Mouse (Mus musculus) urinary bladder, postnatal 25 days (tissue): ENCODE data around the gene Runx2.

Experiments used
- DNase-seq: peaks from one replicate; pipeline ENCODE4 v3.0.0; 2022; ENCODE audit warnings: low spot score

Runx2 gene

DNA sequence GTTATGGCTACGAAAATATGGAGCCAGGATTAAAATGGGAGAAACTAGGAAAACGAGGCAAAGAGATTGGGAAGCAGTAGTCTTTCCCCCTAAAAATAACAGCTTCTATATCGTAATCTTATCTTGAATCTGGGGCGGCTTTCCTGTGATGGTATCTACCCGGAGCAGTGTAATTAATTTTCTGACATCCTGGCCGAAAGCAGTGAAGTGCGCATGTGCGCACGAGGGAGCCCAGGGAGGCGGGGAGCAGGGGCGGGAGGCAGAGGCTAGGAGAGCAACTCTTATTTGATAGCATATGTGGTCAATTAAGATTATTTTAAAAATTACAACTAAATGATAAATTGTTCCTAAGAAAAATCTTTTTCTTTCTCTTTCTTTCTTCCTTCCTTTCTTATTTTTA, 195.9 kb downstream of the Runx2 start:
- DNase-seq = peak; percentile 35

DNA sequence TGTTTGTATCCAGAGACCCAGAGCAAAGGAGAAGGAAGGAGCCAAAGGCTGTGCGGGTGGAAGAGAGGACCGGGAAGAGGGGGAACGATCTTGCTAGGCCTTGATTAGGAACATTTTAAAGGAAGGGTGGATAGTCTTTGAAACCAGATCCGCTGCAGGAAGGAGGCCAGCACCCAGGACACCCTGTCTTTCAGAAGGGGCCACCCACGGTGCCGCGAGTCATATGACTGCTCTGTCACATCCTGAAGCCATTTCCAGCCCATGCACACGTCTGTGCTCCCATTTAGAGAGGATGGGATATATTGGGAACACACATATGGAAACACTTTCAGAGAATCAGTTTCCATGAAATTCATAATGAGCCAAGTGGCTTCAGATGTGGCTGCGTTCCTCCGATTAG, 196.4 kb downstream of the Runx2 start:
- DNase-seq = peak; percentile 24

DNA sequence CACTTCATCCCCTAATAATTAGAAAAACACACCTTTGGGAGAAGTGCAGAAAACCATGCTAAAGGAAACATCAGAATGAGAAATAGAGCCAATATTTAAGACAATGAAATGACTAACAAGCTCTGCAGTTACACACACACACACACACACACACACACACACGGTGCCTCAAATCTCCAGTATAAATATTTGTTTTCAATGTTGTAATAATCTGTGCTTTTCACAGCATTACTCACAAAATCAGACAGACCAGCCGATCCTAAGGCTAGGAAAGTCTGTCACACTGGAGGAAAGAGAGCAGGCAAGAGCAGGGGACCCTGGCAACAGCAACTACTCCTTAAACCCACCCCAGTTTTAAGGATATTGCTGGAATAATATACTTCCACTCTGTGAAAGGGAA, 196.9 kb downstream of the Runx2 start:
- peak; percentile 28 for DNase-seq

DNA sequence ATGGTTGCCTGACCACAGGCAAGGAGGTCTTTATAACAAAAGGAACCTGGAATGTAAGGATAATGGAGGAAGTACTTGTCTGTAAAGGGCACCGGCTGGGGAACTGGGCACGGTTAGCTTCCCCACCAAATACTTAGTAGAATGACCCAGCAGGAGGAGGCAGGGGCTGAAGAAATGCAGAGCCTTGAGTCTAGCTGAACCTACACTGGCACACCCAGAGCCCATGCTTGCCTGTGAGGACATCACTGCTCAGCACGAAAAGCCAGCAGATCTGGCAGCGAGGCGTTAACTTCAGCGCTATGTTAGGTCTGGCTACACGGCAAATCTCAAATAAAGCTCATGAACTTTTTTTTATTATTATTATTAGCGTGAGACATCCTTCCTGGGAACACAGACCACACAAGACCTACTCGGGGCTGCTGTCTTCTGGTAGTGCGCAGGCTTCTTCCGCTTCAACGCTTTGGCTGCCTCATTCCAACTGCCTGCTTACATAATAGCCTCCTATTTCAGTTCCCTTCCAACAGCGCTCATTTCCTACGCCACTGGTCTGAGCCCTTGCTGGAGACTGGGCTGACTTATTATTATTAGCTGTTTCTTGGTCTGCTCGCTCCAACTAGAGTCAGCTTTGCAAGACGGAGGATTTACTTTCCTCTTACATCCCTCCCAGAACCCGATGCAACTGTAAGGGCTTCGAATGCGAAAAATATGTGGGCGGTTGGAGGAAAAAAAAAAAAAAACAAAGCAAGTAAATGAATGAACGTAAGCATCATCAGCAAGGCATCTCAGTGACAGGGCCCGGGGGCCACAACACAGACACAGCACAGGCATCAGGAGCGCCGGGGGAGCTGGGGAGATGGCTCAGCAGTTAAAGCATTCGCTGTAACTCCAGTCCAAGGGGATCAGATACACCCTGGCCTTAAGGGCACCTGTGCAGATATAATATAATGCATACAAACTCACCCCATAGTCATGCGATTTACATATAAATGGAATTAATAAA, 200.6 kb downstream of the Runx2 start:
- no peak for DNase-seq

DNA sequence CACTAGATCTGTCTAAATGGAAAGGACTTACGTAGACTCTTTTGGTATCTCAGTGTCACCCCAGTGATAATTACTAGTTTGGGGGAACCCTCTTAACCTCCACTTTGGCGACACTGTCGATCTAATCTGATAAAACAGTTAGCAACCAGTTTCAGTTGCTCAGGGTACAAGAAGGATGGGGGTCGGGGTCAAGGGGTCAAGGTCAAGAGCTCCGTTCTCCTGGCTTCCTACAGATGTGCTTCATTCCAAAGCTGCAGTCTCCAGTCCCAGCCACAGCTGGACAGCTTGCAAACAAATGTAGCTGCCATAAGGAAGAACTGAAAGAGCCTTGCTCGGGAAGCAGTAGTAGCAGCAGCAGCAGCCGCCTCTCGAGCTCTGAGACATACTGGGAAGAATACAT, 202.0 kb downstream of the Runx2 start:
- DNase-seq = no peak

DNA sequence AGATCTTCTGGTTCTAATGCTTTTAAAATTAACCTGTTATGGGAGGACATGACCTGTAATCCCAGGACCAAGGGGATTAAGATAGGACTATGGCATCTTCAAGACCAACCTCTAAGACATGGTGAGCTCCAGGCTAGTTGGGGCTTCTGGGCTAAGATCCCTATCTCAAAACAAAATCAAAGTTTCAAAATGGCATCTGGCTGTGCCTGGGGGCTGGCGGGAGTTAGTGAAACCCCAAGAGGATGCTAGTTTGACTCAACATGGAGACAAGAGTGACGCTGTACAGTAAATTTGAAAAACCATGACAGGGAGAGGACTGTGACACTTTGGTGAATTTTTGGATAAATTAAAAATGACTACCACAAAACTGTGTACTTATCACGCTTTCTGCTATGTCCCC, 202.6 kb downstream of the Runx2 start:
- DNase-seq = no peak

DNA sequence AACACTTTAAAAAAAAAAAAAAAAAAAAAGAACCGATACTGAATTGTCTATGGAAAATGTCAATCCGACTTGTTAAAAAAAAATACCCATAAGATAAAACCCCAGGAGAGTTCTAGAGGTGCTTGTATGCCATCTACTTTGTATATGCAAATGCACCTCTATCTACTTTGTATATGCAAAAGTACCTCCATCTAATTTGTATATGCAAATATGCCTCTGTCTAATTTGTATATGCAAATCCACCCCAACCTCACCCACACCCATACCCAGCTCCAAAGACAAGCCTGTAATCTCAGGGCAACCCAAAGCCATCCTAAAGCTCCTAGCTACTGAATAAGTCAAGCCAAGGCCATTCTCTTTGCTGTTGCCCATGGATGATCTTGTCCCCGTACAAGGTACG, 203.1 kb downstream of the Runx2 start:
- DNase-seq = no peak

DNA sequence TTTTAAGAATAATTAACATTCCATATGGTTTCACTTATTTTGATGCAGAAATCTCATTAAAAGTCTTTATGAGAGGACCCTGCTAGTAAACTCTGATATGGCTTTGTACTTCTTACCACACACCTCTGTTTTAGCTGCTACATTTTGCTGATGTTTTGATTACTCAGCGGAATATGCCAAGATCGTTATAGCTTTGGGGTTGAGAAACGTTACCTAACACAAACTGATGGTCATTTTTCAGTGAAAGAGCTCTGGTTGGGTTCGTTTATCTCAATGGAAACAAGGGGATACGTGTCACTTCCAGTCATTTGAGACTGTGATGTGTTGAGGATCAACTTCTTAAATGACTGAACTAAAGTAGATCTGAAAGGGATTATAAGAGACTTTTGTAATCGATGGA, 203.8 kb downstream of the Runx2 start:
- no peak for DNase-seq

DNA sequence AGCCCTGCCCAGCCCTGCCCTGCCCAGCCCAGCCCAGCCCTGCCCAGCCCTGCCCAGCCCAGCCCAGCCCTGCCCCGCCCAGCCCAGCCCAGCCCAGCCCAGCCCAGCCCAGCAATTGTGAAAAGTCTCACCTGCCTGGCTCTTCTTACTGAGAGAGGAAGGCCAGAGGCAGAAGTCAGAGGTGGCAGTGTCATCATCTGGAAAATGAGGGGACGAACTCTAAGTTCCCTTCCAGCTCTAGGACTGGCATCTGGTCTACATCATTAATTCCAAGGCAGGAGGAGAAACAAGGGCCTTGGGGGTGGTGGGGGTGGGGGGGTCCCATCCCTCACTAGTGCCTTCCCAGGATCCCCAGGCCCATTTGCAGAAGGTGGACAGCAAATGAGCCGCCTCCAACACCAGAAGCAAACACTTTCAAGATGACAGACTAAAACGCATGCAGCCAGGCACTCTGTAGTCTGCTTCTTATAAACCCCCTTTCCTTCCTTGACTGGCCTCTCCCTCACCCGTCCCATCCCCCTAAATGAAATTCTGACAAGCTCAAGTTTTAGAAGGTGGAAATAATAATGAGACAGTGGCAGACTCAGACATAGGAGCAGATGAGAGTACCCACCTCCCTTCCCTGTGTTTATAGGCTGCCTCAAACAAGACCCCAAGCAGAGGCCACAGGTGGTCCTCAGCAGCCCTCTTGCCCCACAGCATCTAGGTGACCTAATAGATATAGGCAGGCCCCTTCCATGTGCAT, 204.5 kb downstream of the Runx2 start:
- DNase-seq = no peak

DNA sequence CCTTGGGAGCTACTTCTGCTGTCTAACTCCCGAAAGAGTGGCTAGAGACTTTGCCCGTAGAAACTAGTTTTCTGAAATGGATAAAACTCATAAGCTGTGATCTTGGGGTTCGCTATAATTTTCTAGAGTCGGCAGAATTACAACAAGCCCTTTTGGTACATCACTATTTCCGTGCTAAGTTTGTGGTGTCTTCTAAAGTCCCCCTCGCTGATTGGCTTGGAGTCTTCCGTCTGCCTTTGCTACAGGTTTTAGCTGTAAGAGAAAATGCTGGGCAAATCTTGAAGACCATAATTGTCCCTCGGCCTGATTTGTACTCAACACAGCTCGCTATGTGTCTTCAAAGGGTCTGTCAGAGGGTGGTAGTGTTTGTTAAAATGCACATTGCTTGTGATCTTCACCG, 205.2 kb downstream of the Runx2 start:
- no peak for DNase-seq

DNA sequence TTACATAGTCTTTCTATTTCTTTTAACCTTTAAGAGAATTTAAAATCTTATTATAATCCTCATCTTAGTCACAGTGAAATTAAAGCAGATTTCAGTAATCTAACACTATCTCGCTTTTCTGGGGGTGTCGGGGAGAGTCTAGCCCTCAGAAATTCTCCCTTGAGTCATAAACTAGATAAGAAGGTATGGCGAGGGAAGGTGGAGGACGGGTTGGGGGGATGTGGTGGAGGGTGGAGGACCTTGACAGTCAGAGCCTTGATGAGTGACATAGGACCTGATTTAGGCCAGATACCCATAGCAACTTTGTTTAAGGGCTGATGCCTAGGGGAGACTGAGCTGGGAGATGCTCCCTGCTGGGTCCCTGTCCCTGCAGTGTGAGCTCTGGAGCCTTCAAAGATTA, 205.7 kb downstream of the Runx2 start:
- no peak for DNase-seq

DNA sequence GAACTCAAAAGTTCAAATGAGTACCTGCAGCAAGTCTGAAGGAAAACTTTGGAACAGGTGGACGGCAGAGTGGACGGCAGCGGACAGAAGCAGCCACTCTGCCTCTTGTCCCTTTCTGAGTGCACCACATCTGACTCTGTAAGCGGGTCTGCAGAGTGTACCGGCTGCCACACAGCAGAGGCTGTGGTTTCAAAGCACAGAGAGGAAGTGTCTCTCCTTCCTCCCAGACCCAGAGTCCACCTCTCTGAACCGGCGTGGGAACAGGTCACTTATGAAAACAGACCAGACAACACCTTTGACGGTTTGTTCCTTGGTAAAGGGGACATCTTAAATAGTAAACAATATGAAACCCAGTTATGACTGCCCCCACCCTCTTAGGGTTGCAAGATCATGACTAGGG, 207.2 kb downstream of the Runx2 start:
- DNase-seq = no peak

DNA sequence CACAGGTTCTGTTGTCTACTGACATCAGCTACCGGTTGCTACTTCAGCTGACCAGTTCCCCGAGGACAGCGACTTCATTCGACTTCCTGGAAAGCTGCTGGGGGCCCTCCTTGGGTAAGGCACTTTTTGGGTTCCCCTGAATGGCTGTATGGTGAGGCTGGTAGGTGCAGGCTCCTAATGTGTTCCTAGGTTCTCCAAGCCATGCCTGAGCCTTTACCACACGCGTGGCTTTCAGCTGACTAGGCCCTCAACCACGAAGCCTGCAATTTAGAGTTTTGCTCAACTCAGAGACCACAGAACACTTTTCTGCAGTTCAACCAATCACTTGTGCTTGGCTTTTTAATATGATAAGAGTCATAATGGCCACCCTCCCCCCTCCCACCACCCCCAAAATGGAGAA, 208.4 kb downstream of the Runx2 start:
- no peak for DNase-seq

DNA sequence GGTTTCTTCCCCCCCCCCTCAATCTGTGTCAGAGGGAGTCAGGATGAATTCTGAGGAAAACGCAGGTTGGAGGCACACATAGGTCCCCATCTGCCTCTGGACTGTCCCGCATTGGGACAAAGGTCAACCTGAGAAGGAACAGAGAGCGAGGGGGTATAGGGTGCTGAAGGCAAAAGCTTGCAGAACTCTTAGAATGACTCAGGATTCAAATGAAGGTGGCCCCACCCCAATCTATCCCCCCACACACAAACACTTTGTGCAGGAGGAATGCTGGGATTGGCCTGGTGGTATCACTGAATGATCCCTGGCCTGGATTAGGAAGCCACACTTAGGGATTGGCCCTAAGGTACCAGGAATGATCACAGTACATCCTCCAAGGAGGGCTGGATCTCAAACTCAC, 208.8 kb downstream of the Runx2 start:
- no peak for DNase-seq

DNA sequence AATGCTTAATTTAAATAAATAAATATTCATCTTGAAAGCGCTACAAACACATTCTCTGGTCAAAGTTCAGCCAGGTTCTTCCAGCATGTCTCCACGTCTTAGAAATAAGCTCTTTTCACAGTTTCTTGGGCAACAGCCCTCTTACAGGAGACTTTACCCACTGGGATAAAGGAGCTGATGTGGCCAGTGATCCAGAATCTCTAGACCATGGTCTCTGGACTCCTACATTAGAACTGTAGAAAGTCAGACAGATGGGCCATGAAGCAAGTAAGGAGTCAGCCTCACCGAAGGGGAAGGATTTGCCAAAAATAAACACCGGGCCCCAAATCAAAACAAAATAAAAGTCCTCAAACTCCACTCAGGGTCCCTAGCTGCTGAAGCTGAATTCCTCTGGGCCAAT, 211.4 kb downstream of the Runx2 start:
- DNase-seq = no peak

DNA sequence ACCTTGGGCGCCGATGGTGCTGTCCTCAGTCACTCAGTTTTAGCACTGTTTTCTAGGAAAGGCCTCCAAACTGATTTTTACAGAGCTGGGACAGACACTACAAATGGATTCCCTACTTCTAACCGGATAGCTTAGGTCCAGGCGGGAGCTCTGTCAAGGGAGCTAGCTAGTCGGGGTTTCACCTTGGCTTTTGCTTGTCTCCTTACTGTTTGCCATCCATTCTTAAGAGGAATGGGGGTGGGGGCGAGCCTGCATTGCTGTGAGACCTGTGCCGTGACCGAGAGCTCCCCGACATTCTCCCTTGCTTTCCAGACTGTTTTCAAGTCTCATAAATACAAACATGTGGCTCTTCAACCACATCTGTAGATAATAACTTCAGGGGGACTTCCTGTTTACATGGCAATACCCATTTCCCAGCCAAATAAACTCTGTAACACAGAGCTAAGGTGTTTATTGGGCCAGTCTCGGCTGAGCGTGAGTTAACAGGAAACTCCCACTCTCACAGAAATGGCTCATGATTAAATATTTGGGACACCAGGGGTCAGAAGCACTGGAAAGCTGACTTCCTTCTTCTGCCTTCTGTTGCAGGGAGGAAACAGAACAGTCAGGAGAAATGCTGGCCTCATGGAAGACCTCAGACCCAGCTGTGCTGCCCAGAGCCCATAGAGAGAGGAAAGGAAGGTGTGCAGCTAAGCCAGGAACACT, 213.1 kb downstream of the Runx2 start:
- no peak for DNase-seq

DNA sequence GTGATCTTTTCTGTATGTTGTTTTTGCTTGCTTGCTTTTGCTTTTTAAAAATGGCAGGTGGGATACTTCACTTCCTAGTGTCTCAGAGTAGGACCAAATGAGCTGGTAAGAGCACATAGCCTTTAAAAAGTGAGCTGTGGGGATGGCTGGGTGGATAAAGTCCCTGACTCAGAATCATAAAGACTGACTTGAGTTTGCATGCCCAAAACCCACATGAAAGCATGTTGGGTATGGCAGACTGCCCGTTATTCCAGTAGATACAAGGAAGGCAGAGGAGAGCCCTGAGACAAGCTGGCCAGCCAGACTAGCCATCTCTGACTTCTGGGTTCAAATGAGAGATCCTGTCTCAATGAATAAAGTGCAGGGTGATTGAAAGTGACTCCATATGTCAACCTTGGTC, 214.7 kb downstream of the Runx2 start:
- DNase-seq = no peak

DNA sequence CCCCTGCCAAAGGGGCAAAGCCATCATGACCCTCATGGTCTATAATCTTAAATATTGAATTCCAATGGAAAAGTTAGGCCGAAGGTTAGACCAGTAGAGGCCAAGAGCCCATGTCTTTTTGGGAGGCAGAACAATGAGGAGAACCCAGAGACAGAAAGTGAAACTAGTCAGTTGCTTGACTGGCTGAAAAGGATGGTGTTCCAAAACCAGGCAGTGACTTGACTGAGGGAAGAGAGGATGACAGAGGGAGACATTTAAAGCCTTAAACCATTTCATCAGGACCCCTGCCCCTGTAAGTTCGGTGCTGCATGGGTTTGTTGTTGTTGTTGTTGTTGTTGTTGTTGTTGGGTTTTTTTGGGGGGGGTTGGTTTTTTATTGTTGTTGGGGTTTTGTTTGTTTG, 215.5 kb downstream of the Runx2 start:
- no peak for DNase-seq

DNA sequence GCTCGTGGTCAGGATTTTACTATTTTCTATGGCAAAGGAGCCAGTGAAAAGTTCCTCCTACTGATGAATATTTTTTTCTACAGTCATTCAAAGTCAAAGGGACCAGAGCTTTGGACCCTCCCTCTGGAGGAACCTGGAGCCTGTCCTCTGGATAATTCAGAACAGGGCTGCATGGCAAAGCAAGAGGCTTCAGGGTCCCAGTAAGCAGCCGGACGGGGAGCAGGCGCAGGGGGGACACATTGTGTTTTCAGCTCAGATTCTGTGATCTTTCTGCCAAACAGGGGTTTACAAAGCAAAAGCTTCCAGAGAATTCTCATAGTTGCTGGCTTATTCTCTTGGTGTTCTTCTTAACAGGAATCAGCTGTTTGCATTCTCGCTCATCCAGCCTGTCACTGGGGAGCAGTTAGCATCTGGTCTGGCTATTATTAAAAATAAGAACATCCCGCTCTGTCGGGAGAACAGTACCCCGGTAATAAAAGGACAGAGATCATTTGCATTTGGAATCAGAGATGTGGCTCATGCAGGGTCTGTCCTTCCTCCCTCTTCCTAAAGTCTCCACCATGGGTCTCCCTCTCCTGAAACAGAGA, 216.6 kb downstream of the Runx2 start:
- no peak for DNase-seq

DNA sequence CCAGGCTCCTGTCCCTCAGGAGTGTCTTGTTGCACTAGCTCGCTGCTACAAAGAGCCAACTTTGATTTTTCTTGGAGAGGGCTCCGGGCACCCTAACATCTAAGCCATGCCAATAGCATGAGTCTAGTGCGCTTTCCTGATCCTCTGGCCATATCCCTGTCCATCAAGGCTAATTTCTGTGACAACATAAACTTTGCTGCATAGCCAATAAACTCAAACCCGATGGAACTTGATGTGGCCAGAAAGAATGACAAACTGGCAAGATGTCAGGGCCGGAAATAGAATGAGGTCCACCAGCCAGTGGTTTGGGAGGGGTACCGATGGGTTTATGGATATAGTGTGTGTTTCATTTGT, 221.9 kb downstream of the Runx2 start:
- no peak for DNase-seq

DNA sequence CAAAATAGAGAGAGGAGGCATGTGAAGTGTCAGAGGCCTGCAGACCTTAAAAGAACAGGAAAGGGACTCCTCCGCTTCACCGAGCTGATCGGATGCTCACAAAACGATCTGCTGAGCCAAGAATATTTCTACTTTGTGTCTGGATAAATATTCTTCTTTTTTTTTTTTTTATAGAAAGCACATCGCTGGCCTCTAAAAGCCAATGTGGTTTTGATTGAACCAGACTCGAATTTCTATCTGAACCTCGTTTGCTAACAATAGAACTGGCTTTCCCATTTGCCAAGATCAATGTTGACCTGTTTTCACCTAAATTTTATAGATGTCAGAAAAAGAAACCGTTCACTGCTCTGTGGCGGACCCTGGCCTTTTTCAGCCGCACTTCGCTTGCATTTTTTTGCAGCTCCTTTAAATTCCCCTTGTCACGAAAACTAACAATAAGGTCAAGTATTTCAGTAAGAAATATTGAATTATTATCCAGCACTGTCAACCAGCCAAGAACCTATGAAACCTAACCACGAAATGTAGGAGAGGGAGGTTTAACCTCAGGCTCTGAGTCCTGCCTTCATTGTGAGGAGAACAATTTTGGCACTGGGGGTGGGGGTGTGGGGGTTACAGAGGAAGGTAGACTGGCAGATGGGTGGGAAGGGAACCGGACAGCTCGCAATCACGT, 222.4 kb downstream of the Runx2 start:
- DNase-seq = no peak

DNA sequence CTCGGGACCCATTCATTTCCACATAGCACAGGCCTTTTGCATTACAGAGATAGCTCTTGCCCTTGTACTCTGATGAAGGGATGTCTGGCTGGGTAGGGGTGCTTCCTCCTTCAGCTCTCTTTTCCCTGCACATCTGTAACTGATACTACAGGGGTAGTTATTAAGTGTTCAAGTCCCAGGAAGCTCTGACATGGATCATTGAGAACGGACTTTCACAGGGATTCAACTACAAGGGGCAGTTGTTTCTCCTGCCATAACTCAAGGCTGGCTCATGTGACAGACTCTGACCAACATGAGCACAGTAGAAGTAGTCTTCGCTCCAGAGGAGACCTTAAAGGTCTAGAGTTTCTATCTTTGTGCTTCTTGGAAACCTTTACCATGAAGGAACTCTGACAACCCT, 226.1 kb downstream of the Runx2 start:
- no peak for DNase-seq
